Mouse (Mus musculus) T-helper 2 cell (primary cell): Measurements from ENCODE around the gene Gm13871.
"Not testable (repeated sequence)": the region's sequence is repeated elsewhere in the genome, so short reads cannot be mapped to it uniquely, and the experiment has no call there.

Experiments
- in situ Hi-C: fragments of 300-600 bp; cut with MboI, MseI; formaldehyde crosslinking; loops from one replicate; pipeline ENCODE4 v1.15.1; 2025; ENCODE audit warnings: high pct_unique_total_duplicates

Gm13871 gene

DNA sequence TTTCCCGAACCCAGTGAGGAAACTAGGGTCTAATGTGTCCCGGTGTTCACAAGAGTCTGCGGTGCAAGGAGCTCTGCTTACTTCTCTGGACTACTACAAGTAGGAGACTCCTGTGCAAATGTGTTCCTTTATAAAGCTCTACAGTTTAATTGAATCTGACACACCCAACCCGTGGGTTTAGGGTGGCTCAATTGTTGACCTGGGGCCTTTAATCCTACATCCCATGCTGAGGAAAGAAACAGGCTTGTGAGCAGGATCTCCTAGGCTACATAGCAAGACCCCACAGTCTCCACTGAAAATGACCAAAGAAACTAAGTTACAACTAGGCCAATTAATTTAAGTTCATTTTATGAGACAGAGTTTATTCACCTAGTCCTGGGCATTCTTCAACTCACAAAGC, at the start of gene Gm13871:
TSS of gene Gm13871 (minus strand) at position 101 of the 400 bp plus-strand sequence.
- in situ Hi-C loops: not testable (repeated sequence)

DNA sequence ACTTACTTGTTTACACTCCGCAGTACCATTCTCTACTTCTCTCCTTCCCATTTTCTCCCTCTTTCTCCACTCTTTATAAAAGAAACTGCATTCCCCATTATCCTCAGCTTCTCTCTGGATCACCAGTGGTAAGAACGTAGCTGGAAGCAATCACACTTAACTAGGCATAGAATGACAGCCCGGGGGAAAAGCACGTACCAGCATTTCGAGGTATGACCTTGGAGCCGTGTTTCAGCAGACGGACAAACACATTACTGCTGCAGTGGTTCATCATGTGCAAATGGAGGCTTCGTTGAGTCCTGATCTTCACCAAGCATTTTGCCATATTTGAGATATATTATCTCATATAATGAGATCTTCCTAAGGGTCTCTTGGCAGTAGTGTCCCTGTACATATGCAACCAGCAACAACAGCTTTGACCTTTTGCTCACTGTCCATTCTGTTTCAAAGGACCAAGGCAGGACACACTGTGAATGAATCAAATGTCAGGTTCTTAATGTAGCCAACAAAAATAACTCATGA, 44.7 kb upstream of the Gm13871 start, which contains the start of gene 2310002L09Rik:
TSS of gene 2310002L09Rik (minus strand) at position 472 of the 522 bp plus-strand sequence.
- in situ Hi-C loops: no loop called here

DNA sequence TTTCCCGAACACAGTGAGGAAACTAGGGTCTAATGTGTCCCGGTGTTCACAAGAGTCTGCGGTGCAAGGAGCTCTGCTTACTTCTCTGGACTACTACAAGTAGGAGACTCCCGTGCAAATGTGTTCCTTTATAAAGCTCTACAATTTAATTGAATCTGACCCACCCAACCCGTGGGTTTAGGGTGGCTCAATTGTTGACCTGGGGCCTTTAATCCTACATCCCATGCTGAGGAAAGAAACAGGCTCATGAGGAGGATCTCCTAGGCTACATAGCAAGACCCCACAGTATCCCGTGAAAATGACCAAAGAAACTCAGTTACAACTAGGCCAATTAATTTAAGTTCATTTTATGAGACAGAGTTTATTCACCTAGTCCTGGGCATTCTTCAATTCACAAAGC, 14.9 kb upstream of the Gm13871 start, which contains the start of gene Gm11756:
TSS of gene Gm11756 (minus strand) at position 101 of the 400 bp plus-strand sequence.
- in situ Hi-C loops: loop anchor here (5.0 kb wide), 1 partner anchor 33 kb away; no protein-coding TSS in a partner anchor

DNA sequence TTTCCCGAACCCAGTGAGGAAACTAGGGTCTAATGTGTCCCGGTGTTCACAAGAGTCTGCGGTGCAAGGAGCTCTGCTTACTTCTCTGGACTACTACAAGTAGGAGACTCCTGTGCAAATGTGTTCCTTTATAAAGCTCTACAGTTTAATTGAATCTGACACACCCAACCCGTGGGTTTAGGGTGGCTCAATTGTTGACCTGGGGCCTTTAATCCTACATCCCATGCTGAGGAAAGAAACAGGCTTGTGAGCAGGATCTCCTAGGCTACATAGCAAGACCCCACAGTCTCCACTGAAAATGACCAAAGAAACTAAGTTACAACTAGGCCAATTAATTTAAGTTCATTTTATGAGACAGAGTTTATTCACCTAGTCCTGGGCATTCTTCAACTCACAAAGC, 14.7 kb downstream of the Gm13871 start, which contains the start of gene Gm11757:
TSS of gene Gm11757 (minus strand) at position 101 of the 400 bp plus-strand sequence.
- in situ Hi-C loops: not testable (repeated sequence)

DNA sequence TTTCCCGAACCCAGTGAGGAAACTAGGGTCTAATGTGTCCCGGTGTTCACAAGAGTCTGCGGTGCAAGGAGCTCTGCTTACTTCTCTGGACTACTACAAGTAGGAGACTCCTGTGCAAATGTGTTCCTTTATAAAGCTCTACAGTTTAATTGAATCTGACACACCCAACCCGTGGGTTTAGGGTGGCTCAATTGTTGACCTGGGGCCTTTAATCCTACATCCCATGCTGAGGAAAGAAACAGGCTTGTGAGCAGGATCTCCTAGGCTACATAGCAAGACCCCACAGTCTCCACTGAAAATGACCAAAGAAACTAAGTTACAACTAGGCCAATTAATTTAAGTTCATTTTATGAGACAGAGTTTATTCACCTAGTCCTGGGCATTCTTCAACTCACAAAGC, 29.6 kb downstream of the Gm13871 start, which contains the start of gene Gm11758:
TSS of gene Gm11758 (minus strand) at position 101 of the 400 bp plus-strand sequence.
- in situ Hi-C loops: not testable (repeated sequence)
